Mouse (Mus musculus) adrenal gland, adult (tissue): ENCODE data around the gene Adamts9.

Experiments used
- DNase-seq, 2 experiments: peaks; one replicate each; pipeline ENCODE4 v3.0.0; 2022 to 2023; ENCODE audit warnings: low spot score in 1 of 2; ENCODE audit not compliant: inconsistent age in 2 of 2

Gene Adamts9

GRCm38 (mm10) chr6:92943057-92943781 lies at the start of gene Adamts9:
Gene Adamts9, minus strand, starts transcription at chr6:92943492.
- peak; percentile 91 to 97 for DNase-seq

- no peak for DNase-seq
These were observed 48.3 kb upstream of the Adamts9 start for GRCm38 (mm10) chr6:92991616-92992015.

- no peak for DNase-seq
These were observed 45.3 kb upstream of the Adamts9 start for GRCm38 (mm10) chr6:92988620-92988998.

- DNase-seq, result peak; percentile 36 to 56
These were observed 44.7 kb upstream of the Adamts9 start for GRCm38 (mm10) chr6:92987846-92988619.

- DNase-seq, result no peak
These were observed 44.1 kb upstream of the Adamts9 start for GRCm38 (mm10) chr6:92987366-92987765.

GRCm38 (mm10) chr6:92983421-92983820 lies 40.1 kb upstream of the Adamts9 start:
- DNase-seq, result peak; percentile 74 to 87

GRCm38 (mm10) chr6:92981451-92982186 lies 38.3 kb upstream of the Adamts9 start:
- peak; percentile 14 to 78 for DNase-seq

GRCm38 (mm10) chr6:92973340-92973739 lies 30.0 kb upstream of the Adamts9 start:
- no peak for DNase-seq

- no peak for DNase-seq
These were observed 25.4 kb upstream of the Adamts9 start for GRCm38 (mm10) chr6:92968718-92969117.

- DNase-seq, result peak in 1 of 2 experiments; percentile 62
These were observed 24.9 kb upstream of the Adamts9 start for GRCm38 (mm10) chr6:92968216-92968615.

GRCm38 (mm10) chr6:92962966-92963365 lies 19.7 kb upstream of the Adamts9 start:
- DNase-seq, result no peak

GRCm38 (mm10) chr6:92960997-92961396 lies 17.7 kb upstream of the Adamts9 start:
- no peak for DNase-seq

GRCm38 (mm10) chr6:92959416-92959815 lies 16.1 kb upstream of the Adamts9 start:
- no peak for DNase-seq

GRCm38 (mm10) chr6:92947337-92948042 lies 4.2 kb upstream of the Adamts9 start:
- no peak for DNase-seq

- peak in 1 of 2 experiments; percentile 56 for DNase-seq
These were observed 1.4 kb upstream of the Adamts9 start for GRCm38 (mm10) chr6:92944711-92945110.

- peak in 1 of 2 experiments; percentile 52 for DNase-seq
These were observed 875 bp upstream of the Adamts9 start for GRCm38 (mm10) chr6:92944048-92944685.

GRCm38 (mm10) chr6:92941756-92942420 lies 1.4 kb downstream of the Adamts9 start:
- peak; percentile 36 to 85 for DNase-seq

- peak; percentile 93 to 97 for DNase-seq
These were observed 2.0 kb downstream of the Adamts9 start for GRCm38 (mm10) chr6:92941281-92941731.

GRCm38 (mm10) chr6:92940191-92941131 lies 2.8 kb downstream of the Adamts9 start:
- DNase-seq, result peak; percentile 76 to 94
